Mouse (Mus musculus) lung, postnatal 0 days (tissue): ENCODE results near the gene Osbp2. TPM values are rescaled to one million over a fixed set of nuclear protein-coding genes. Genes with fewer than 3 reads are reported as not detected.
A peak's percentile ranks its signal among the peaks of the same experiment; 100 is the strongest.

ENCODE experiments used
- ATAC-seq: fragments of 200-750 bp; cut with Nextera tagmentation; 2 replicates; pipeline ENCODE4 v1.8.0; 2017; ENCODE audit warnings: moderate library complexity
- DNase-seq: peaks from one replicate; pipeline ENCODE4 v3.0.0-alpha.2; 2016; ENCODE audit warnings: low spot score
- H3K27ac ChIP-seq: fragments of 300-500 bp; sonication (generic); 2 replicates; pipeline ENCODE4 v1.5.1; 2014; ENCODE audit warnings: antibody characterized with exemption, mild to moderate bottlenecking, low read length, mixed read lengths
- H3K27me3 ChIP-seq: fragments of 300-500 bp; sonication (generic); replicated peaks from 2 replicates; pipeline ENCODE4 v1.6.1; 2014; ENCODE audit warnings: low read length, mixed read lengths; ENCODE audit not compliant: insufficient read depth
- H3K36me3 ChIP-seq: fragments of 300-500 bp; sonication (generic); 2 replicates; pipeline ENCODE4 v1.6.1; 2014; ENCODE audit warnings: low read length, mixed read lengths; ENCODE audit not compliant: insufficient read depth
- H3K4me1 ChIP-seq: fragments of 300-500 bp; sonication (generic); 2 replicates; pipeline ENCODE4 v1.6.1; 2014; ENCODE audit warnings: antibody characterized with exemption, low read depth, low read length, mixed read lengths; ENCODE audit not compliant: insufficient read depth
- H3K4me2 ChIP-seq: fragments of 300-500 bp; sonication (generic); replicated peaks from 2 replicates; pipeline ENCODE4 v1.6.1; 2014; ENCODE audit warnings: low read depth, mild to moderate bottlenecking, low read length, moderate library complexity, mixed read lengths
- H3K4me3 ChIP-seq: fragments of 300-500 bp; sonication (generic); 2 replicates; pipeline ENCODE4 v1.5.1; 2014; ENCODE audit warnings: low read depth, low read length
- H3K9ac ChIP-seq: fragments of 300-500 bp; sonication (generic); replicated peaks from 2 replicates; pipeline ENCODE4 v1.6.1; 2014; ENCODE audit warnings: low read depth, mild to moderate bottlenecking
- H3K9me3 ChIP-seq: fragments of 300-500 bp; sonication (generic); 2 replicates; pipeline ENCODE4 v1.6.1; 2016; ENCODE audit warnings: low read length, mixed read lengths
- CTCF ChIP-seq: IDR thresholded peaks from 2 replicates; pipeline ENCODE4 v1.5.1; 2016; ENCODE audit warnings: antibody characterized with exemption, mild to moderate bottlenecking
- EP300 ChIP-seq: IDR thresholded peaks from 2 replicates; pipeline ENCODE4 v1.6.1; 2016; ENCODE audit warnings: antibody characterized with exemption, mild to moderate bottlenecking, control low read depth
- WGBS: fragments of 180-500 bp; shearing (Covaris S2); extraction: QIAGEN DNeasy Blood & Tissue Kit; methylation state at CpG from one replicate; pipeline ENCODE4 v1.1.7; 2014; 5-methylcytosine and 5-hydroxymethylcytosine counted together
- polyA plus RNA-seq: library from polyadenylated mRNA; unstranded; fragments of >200 nt; fragmentation: Nextera tagmentation; extraction: Ambion mirVana; gene quantifications from 2 replicates; pipeline ENCODE4 v1.2.1, GENCODE M21; 2015

The Osbp2 gene
- polyA plus RNA-seq, 1 experiment from 2014 or later: 0.17 TPM

DNA sequence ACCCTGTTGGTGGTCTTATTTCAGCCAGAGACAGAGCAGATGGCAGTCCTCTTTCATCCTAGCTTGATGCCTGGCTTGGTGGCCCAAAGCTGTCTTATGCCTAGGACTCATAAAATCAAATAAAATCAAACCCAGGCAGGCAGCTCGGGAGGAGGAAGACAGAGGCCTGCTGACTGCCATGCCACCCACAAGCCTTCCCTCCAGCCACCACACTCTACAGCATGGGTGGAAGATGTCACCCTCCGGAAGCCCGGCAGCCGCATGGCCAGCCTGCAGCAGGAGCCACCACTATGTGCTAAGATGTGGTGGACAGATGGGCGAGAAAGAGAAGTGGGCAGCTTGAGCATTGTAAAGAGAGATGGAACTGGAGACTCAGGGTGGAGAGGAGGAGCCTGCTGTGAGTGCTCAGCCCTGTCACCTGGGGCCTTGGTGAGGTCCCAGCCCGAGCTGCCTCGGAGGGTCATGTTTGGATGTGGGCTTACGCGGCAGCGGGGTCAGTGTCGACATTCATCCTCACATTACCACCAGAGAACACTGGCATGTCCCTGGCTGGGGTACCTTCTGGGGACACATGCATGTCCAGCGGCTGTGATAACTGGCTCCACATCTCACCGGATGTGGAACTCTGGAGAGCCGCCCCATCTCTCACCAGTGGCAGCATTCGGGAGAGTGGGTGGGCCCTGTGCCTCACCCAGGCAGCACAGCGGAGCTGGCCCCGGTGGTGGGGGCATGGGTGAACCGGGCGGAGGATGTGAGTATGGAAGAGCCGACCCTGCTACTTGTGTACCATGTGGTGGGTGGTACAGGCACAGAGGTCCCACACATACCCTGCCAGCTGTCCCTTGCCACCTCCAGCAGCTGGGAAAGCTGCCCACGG is 29.9 kb downstream of the Osbp2 start:
- peak; percentile 23; the same call in 1 of the 2 replicates for ATAC-seq
- no peak overlapping the region for H3K4me3 ChIP-seq
- 39% methylated on average over 21 of the region's 21 CpGs for WGBS

DNA sequence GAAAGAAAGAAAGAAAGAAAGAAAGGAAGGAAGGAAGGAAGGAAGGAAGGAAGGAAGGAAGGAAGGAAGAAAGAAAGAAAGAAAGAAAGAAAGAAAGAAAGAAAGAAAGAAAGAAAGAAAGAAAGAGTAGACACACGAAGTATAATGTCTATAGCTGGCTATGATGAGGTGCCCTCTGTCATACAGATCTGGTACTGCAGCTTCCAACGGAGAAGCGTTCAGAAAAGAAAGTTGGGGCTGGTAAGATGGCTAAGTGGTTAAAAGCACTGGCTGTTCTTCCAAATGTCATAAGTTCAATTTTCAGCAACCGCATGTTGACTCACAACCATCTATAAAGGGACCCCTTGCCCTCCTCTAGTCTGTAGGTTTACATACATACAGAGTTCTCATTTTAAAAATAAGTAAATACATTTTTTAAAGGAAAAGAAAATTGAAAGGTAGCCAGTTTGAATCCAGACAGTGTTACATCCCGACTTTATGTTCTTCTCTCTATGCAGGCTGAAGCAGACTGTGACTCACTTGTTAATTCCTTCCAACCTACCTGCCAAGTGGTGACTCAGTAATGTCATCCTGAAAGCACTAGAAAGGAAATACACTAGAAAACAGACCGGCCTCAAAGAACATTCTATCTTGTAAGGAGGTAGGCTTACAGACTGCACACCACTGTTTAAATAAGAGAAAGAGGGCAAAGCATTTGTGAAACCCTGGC is 31.4 kb downstream of the Osbp2 start:
- no peak for TF ChIP-seq EP300
- TF ChIP-seq CTCF: peak; percentile 61
- ATAC-seq: no peak
- no peaks in the 10 kb centered on the region for H3K9me3 ChIP-seq
- H3K4me1 ChIP-seq: no peaks in the 10 kb centered on the region
- H3K36me3 ChIP-seq: no peaks in the 10 kb centered on the region
- no peak overlapping the region for H3K9ac ChIP-seq
- 39% methylated on average over 6 of the region's 6 CpGs for WGBS
- H3K27ac ChIP-seq: no peak overlapping the region
- no peaks in the 10 kb centered on the region for H3K27me3 ChIP-seq
- DNase-seq: peak; percentile 29
- no peak overlapping the region for H3K4me2 ChIP-seq
- H3K4me3 ChIP-seq: no peak overlapping the region

More for the DNA sequence above, 29.9 kb downstream of the Osbp2 start:
- no peaks in the 10 kb centered on the region for H3K27me3 ChIP-seq
- H3K9ac ChIP-seq: no peak overlapping the region
- TF ChIP-seq CTCF (no peak), EP300 (no peak)
- no peaks in the 10 kb centered on the region for H3K4me1 ChIP-seq
- H3K4me2 ChIP-seq: no peak overlapping the region; the same call in 1 of the 2 replicates
- H3K9me3 ChIP-seq: no peaks in the 10 kb centered on the region
- peak; percentile 8 for DNase-seq
- no peaks in the 10 kb centered on the region for H3K36me3 ChIP-seq
- no peak overlapping the region for H3K27ac ChIP-seq

DNA sequence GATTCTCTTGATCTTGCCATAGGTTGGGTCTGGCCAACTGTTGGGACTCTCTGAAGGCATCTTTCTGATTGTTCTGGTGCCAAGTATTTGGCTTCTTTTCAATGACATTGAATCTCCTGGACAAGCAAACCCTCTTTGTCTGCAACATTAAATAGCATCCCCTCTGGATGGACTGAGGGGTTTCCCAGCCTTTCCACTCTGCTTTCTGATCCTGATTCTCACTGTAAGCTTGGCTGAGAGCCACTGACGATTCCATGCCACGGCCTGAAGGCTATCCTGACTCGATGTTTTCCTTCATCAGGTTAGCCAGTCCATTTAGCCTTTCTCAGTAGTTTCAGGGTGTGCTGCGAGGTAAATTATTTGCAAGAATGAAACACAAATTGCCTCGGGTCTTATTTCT is 34.0 kb downstream of the Osbp2 start:
- ATAC-seq: no peak
- no peaks in the 10 kb centered on the region for H3K9me3 ChIP-seq
- no peak overlapping the region for H3K27ac ChIP-seq
- no peak for DNase-seq
- H3K4me3 ChIP-seq: no peak overlapping the region
- no peak overlapping the region for H3K9ac ChIP-seq
- H3K36me3 ChIP-seq: no peaks in the 10 kb centered on the region
- H3K27me3 ChIP-seq: no peaks in the 10 kb centered on the region
- no peaks in the 10 kb centered on the region for H3K4me1 ChIP-seq
- H3K4me2 ChIP-seq: no peak overlapping the region
- 82% methylated on average over 5 of the region's 5 CpGs for WGBS
- TF ChIP-seq EP300 (no peak), CTCF (no peak)

DNA sequence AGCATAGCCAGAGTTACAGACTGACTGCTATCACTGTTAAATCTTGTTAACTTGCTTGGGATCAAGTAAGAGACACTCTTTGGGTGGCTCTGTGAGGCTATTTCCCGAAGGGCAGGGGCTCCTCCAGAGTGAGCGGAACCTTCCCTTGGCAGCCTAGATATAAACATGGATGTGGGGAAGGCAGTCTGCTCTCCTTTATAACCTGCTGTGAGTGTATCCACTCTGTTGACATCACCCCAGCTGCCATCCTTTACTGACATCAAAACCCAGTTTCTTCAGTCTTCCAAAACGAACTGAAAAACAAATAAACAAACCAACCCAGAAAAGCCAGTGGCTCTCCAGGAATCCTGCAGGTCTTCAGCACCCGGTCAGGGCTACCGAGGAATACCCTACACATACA is 39.6 kb downstream of the Osbp2 start:
- no peak overlapping the region for H3K27ac ChIP-seq
- TF ChIP-seq EP300 (no peak), CTCF (no peak)

DNA sequence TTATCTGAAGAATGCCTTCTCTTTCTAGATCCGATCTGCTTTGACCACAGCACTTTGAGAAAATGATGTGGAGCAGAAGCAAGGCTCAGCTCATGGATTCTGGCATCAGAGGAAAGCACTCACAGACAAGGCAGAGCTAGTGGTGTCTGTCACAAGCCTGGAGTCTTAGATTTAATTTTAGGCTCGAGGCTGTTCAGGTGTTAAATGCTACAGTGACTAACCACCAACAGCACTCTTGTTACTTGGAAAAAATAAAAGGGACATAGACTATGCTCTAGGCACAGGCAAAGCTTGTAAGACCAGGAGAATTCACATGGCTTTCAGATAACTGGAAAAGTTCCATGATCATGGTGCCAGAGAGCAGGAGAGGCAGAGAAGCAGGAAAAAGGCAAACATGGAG is 40.3 kb downstream of the Osbp2 start:
- DNase-seq: no peak
- WGBS: 49% methylated on average over 2 of the region's 2 CpGs
- Histone ChIP-seq H3K27ac (no peak overlapping the region), H3K4me3 (no peak overlapping the region), H3K27me3 (no peaks in the 10 kb centered on the region), H3K4me2 (no peak overlapping the region), H3K36me3 (no peaks in the 10 kb centered on the region), H3K9ac (no peak overlapping the region), H3K4me1 (no peaks in the 10 kb centered on the region), H3K9me3 (no peaks in the 10 kb centered on the region)
- no peak for ATAC-seq
- TF ChIP-seq CTCF (no peak), EP300 (no peak)

More for the DNA sequence above, 39.6 kb downstream of the Osbp2 start:
- no peak for DNase-seq
- no peak overlapping the region for H3K9ac ChIP-seq
- 41% methylated on average over 5 of the region's 5 CpGs for WGBS
- H3K36me3 ChIP-seq: no peaks in the 10 kb centered on the region
- no peaks in the 10 kb centered on the region for H3K4me1 ChIP-seq
- no peak for ATAC-seq
- no peaks in the 10 kb centered on the region for H3K27me3 ChIP-seq
- H3K4me3 ChIP-seq: no peak overlapping the region
- H3K4me2 ChIP-seq: no peak overlapping the region
- no peaks in the 10 kb centered on the region for H3K9me3 ChIP-seq

DNA sequence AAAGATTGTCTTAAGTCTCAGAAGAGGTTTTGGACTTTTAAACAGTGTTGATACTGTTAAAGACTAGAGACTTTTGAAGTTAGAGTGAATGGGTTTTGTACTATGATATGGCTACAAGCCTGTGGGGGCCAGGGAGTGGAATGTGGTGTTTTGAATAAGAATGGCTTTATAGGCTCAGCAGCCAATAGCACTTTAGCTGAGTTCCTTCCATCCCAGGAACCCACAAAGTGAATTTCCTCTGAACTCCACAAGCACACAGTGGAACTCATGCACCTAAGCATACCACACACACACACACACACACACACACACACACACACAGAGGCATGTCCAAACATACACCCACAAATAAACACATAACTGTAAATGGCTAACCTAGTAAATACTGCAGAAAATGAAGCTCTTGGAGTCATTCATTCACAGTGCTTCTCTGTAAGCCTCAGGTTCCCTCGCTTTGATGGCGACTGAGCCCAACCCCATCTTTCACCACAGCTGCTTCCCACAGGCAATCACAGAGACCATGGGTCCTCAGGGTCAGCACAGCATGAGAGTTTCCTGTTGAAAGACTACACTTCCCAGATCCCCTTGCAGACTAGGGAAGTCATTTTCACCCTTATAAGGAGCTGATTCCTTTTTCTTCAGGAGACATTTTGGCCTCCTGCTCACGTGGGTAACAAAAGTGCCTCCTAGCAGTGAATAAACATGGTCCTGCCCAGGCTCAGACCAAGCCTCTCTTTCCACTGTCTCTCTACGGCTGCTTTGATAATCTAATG is 45.5 kb downstream of the Osbp2 start:
- Histone ChIP-seq H3K4me3 (no peak overlapping the region), H3K9me3 (no peaks in the 10 kb centered on the region), H3K27me3 (no peaks in the 10 kb centered on the region), H3K27ac (no peak overlapping the region), H3K9ac (no peak overlapping the region), H3K36me3 (no peaks in the 10 kb centered on the region), H3K4me1 (no peaks in the 10 kb centered on the region), H3K4me2 (no peak overlapping the region)
- ATAC-seq (peak; percentile 25), DNase-seq (peak; percentile 33)
- 12% methylated on average over 4 of the region's 4 CpGs for WGBS
- TF ChIP-seq CTCF: no peak
- TF ChIP-seq EP300: no peak
